Mouse (Mus musculus) layer of hippocampus, adult 2 months (tissue): ENCODE results near the gene Gm38431. TPM values are rescaled to one million over a fixed set of nuclear protein-coding genes. Genes with fewer than 3 reads are reported as not detected.
"Not testable (repeated sequence)": the region's sequence is repeated elsewhere in the genome, so short reads cannot be mapped to it uniquely, and the experiment has no call there.

Experiments used
- DNase-seq, 2 experiments: peaks; one replicate each; pipeline ENCODE4 v3.0.0; 2022; ENCODE audit warnings: low spot score in 2 of 2
- H3K27ac ChIP-seq: fragments of 200-600 bp; 2 replicates; pipeline ENCODE4 v1.8.1; 2022
- H3K4me3 ChIP-seq: fragments of 200-600 bp; 2 replicates; pipeline ENCODE4 v1.8.1; 2022; ENCODE audit warnings: mild to moderate bottlenecking
- CTCF ChIP-seq: fragments of 200-600 bp; conservative IDR thresholded peaks from 2 replicates; pipeline ENCODE4 v1.8.1; 2022; ENCODE audit warnings: antibody characterized with exemption, mild to moderate bottlenecking, moderate library complexity
- total RNA-seq, 2 experiments: library from RNA; stranded (reverse); gene quantifications; 2 replicates each; pipeline ENCODE4 v1.2.3; 2021

Gene Gm38431
- total RNA-seq, 2 experiments from 2014 or later, result 2.9 to 3.8 TPM

DNA sequence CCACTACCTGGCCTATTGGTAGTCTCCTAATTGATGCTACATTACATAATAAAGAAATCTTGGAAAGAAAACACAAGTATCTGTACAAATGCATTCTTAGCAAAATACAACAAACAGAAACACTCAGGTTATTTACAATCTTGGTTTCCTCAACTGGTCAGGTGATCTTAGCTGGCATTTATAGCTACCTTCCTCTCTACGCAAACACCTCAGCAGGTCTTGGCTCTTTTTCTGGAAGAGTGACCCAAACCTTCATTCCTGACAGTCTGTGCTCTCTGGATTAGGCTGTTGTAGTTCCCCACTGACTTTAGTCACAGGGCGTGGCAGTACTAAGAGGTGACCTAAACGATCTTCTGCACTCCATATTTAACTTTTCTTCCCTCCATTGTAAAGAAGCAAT lies 46.6 kb downstream of the Gm38431 start:
- H3K27ac ChIP-seq, result no peak overlapping the region
- TF ChIP-seq CTCF, result no peak
- DNase-seq, result no peak
- no peak overlapping the region for H3K4me3 ChIP-seq

DNA sequence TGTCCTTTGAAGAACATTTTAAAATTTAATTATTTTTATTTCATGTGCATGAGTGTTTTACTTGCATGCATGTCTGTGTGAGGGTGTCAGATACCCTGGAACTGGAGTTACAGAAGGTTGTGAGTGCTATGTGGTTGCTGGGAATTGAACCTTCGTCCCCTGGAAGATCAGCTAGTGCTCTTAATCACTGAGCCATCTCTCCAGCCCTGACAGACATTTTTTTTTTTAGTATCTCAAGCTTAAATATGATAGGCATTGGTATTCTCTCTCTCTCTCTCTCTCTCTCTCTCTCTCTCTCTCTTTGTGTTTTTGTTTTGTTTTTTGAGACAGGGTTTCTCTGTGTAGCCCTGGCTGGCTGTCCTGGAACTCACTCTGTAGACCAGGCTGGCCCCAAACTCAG lies 47.0 kb downstream of the Gm38431 start:
- not testable (repeated sequence) for DNase-seq, H3K27ac ChIP-seq, H3K4me3 ChIP-seq

DNA sequence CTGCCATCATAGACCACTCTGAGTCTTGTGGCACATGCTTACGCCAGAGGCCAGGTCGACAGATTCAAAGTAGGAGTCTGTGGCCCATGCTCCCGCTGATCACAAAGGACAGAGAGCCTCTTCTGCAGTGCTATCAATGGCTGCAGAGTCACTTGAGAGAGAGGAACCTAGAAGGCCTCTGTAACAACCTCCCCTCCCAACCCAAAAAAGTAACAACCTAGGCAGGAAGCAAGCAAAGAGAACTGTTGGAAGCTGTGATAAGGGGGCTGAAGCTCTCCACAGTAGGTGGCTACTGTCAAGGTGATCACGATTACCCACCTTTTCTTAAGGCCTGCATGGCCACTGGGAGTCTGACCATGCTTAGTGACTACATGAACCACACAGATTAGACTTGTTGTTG lies 48.2 kb downstream of the Gm38431 start:
- H3K4me3 ChIP-seq, result no peak overlapping the region
- DNase-seq, result no peak
- no peak overlapping the region for H3K27ac ChIP-seq
- TF ChIP-seq CTCF, result no peak

DNA sequence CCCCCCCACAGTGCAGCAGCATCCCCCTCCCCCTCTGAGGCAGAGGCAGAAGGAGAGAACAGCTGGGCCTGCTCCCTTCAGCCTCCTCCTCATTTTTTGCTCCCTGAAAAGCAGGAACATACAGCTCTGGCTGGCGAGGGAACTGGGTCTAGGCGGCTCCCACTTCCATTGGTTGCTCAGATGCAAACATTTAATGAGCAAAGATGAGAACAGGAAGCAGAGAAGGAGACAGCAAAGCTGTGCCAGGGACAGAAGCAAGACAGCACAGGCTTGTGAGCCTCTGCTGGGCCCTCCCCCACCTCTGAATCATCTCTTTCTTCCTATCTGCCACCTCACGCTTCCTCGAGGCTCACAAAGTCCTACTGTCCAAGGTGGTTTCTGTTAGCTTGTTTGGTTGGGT lies 50.5 kb downstream of the Gm38431 start:
- DNase-seq, result peak; percentile 73 to 91
- peak overlapping the region; percentile 89 for H3K27ac ChIP-seq
- TF ChIP-seq CTCF, result no peak

DNA sequence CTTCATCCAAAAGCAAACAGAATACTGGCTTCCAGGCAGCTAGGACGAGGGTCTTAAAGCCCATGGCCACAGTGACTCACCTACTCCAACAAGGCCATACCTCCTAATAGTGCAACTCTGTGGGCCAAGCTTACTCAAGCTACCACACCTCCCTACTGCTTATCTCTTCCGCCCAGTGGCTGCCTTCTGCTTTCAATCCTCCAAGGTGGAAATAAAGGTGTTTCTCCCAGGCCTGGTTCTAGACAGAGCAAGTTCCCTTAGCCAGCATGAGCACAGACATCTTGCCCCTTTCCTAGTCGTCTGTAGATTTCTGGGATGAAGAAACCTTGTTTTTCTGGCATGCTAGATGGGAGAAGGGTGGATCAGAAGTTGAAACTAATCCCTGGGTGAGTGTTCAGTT lies 52.0 kb downstream of the Gm38431 start:
- DNase-seq, result no peak

More for the DNA sequence above, 50.5 kb downstream of the Gm38431 start:
- no peak overlapping the region for H3K4me3 ChIP-seq

DNA sequence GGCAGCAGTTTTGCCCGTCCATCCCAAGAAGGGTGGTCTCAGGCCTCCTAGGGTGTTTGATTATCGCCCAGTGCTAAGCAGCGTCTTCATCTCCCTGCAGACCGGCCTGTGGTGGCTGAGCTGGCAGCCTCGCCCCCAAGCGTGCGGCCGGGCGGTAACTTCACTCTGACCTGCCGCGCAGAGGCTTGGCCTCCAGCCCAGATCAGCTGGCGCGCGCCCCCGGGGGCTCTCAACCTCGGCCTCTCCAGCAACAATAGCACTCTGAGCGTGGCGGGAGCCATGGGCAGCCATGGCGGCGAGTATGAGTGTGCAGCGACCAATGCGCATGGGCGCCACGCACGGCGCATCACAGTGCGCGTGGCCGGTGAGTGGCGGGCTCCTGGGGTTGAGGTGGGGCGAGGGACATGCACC lies 54.3 kb downstream of the Gm38431 start:
- Histone ChIP-seq H3K27ac (peak overlapping the region; percentile 87), H3K4me3 (peak overlapping the region; percentile 34)
- DNase-seq, result peak in 1 of 2 experiments; percentile 39
- TF ChIP-seq CTCF, result no peak

More for the DNA sequence above, 52.0 kb downstream of the Gm38431 start:
- no peak for TF ChIP-seq CTCF
- Histone ChIP-seq H3K27ac (peak overlapping the region; percentile 79), H3K4me3 (no peak overlapping the region)

DNA sequence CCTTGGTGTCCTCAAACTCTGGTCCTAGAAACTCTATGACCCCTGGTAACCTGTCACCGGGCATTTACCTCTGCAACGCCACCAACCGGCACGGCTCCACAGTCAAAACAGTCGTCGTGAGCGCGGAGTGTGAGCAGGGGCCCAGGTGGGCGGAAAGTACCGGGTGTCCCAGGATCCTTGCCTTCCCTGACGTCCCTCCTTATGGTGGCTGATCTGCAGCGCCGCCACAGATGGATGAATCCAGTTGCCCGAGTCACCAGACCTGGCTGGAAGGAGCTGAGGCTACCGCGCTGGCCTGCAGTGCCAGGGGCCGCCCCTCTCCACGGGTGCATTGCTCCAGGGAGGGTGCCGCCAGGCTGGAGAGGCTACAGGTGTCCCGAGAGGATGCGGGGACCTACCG lies 55.1 kb downstream of the Gm38431 start:
- Histone ChIP-seq H3K4me3 (peak overlapping the region; percentile 34), H3K27ac (peak overlapping the region; percentile 87)
- no peak for TF ChIP-seq CTCF
- DNase-seq, result no peak

DNA sequence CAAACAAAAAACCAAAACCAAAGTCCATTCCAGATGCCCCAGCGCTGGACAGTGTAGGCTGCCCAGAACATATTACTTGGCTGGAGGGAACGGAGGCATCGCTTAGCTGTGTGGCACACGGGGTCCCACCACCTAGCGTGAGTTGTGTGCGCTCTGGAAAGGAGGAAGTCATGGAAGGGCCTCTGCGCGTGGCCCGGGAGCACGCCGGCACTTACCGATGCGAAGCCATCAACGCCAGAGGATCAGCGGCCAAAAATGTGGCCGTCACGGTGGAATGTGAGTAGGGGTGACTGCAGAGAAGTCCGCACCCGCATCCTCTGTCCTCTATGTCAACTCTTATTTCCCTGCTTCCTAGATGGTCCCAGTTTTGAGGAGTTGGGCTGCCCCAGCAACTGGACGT lies 55.6 kb downstream of the Gm38431 start:
- Histone ChIP-seq H3K4me3 (peak overlapping the region; percentile 34), H3K27ac (peak overlapping the region; percentile 87)
- TF ChIP-seq CTCF, result no peak
- DNase-seq, result no peak

DNA sequence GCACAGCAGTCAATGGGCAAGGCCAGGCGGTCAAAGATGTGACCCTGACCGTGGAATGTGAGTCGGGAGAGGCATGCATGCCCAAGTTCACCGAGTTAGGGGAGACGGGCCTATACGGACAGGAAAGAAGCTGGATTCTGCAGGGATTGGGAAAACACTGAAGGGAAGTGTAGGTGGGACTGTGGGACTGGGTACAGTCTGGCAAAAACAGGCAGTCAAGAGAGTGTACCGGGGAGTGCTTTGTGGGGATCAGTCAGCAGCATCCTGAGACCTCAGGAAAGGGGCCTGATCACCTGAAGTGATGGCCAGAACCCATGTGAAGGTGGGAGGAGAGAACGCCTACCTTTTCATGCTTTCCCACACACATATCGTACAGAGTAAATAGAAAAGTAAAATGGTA lies 56.2 kb downstream of the Gm38431 start:
- Histone ChIP-seq H3K4me3 (peak overlapping the region; percentile 34), H3K27ac (peak overlapping the region; percentile 87)
- no peak for TF ChIP-seq CTCF
- no peak for DNase-seq

DNA sequence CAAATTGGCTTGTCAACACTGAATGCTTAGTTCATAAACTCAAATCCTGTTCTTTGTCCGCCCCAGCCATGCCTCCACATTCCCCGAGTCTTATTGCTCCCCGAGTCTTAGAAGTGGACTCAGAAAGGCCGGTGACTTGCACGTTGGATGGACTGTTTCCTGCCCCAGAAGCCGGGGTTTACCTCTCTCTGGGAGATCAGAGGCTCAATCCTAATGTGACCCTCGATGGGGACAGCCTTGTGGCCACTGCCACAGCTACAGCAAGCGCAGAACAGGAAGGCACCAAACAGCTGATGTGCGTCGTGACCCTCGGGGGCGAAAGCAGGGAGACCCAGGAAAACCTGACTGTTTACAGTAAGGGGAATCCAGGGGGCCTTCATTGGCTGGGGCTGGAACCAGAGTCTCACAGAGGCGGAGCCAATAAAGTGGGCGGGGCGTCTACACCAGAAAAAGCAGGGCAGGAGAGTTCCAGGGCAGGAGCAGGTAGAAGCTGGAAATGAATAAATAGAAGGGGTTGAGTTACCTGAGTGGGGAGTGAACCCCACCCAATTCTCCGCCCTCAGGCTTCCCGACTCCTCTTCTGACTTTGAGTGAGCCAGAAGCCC lies 57.2 kb downstream of the Gm38431 start:
- H3K4me3 ChIP-seq, result peak overlapping the region; percentile 34
- peak overlapping the region; percentile 87 for H3K27ac ChIP-seq
- TF ChIP-seq CTCF, result no peak
- DNase-seq, result peak in 1 of 2 experiments; percentile 41

DNA sequence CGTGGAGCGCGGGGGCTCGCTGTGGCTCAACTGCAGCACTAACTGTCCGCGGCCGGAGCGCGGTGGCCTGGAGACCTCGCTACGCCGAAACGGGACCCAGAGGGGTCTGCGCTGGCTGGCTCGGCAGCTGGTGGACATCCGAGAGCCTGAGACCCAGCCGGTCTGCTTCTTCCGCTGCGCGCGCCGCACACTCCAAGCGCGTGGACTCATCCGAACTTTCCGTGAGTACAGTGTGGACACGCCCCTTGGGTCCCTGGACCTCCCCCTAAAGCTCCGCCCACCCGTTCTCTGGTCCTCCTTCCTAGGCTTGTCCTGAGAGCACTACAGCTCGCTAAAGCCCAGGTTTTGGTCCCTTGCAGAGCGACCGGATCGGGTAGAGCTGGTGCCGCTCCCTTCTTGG lies 58.7 kb downstream of the Gm38431 start:
- Histone ChIP-seq H3K27ac (peak overlapping the region; percentile 98), H3K4me3 (peak overlapping the region; percentile 84)
- TF ChIP-seq CTCF, result no peak
- DNase-seq, result peak; percentile 73 to 74

DNA sequence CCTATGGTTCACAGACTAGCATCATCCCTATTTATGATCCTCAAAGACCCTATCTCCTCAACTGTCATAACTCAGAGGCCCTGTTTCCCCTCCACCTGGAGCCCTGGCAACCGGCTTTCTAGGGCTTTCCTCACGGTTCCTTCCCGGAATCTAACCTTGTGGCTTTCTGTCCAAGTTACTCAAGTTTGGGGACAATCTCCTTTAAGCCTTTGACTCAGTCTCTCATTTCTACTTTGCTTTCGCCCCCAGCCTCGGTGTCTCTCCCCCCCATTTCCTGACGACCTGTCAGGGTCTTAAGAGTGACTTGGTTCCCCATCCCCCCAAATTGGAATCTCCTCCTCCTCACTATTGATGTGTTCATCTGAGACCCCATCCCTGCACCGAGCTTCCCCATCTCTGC lies 59.3 kb downstream of the Gm38431 start:
- DNase-seq, result no peak
- peak overlapping the region; percentile 98 for H3K27ac ChIP-seq
- peak overlapping the region; percentile 84 for H3K4me3 ChIP-seq
- no peak for TF ChIP-seq CTCF

DNA sequence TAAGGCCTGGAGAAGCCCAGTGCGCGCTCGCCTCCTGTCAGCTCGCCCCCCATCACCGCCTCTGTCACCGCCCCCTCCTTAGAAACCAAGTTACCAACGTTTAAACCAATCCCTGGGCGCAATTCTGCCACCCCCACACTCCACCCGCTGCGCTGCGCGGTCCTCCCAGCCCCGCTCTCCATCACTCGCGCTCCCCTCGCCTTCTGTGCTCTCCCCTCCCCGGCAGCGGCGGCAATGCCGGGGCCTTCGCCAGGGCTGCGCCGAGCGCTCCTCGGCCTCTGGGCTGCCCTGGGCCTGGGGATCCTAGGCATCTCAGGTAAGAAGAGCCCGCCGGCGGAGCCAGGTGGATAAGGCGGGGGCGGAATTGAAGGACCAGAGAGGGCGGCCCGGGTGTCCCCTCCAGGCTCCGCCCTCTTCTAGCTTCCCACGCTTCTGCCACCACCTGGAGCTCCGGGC lies 59.9 kb downstream of the Gm38431 start, which contains the start of gene Icam5:
Gene Icam5 (plus strand): TSS at position 178 of the 456 bp plus-strand sequence.
- no peak for TF ChIP-seq CTCF
- peak within 1 kb of the TSS; percentile 84 for H3K4me3 ChIP-seq
- peak within 1 kb of the TSS; percentile 98 for H3K27ac ChIP-seq
- DNase-seq, result peak; percentile 88 to 92

DNA sequence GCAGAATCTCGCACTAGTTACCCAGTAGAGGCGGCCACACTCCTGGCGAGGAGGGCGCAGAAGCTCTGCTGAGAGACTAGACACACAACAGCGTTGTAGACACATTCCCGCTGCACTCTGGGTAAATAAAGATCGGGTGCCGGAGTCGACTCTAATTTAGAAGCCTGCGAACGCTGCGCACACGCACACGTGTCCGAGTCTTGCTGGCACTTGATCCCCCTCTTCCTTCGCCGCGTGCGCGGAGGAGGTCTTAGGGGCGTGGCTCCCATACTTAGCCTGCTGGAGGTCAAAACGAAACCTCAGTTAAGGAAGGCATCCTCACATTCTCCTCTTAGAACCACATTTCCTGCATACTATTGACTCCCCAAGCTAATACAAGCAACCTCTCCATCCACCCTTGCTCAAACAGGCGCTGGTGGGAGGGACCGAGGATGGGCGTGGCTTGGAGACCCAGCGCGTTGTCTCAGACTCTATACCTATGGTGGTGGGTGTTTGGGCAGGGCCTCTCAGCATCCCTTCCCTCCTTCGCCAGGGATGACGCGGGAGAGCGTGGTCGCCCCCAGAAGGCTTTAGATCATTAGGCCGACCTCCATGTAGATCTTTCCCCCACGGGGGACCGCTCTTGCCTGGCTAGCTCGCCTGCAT lies 60.4 kb downstream of the Gm38431 start:
- DNase-seq, result peak; percentile 70 to 84
- H3K27ac ChIP-seq, result peak overlapping the region; percentile 98
- TF ChIP-seq CTCF, result no peak
- peak overlapping the region; percentile 84 for H3K4me3 ChIP-seq
